Mouse (Mus musculus) bone marrow, adult 2 months (tissue): ENCODE measurements around the gene Aldh3b2.

ENCODE experiments used
- CTCF ChIP-seq: fragments of 200-500 bp; IDR thresholded peaks from 2 replicates; pipeline ENCODE4 v1.5.1; 2011; ENCODE audit warnings: low read length, control low read depth; ENCODE audit not compliant: control insufficient read depth, insufficient read depth
- POLR2A ChIP-seq: fragments of 200-500 bp; IDR thresholded peaks from 2 replicates; pipeline ENCODE4 v1.6.1; 2011; ENCODE audit warnings: low read depth, mild to moderate bottlenecking, control low read depth, low read length, borderline replicate concordance; ENCODE audit not compliant: control insufficient read depth

DNA sequence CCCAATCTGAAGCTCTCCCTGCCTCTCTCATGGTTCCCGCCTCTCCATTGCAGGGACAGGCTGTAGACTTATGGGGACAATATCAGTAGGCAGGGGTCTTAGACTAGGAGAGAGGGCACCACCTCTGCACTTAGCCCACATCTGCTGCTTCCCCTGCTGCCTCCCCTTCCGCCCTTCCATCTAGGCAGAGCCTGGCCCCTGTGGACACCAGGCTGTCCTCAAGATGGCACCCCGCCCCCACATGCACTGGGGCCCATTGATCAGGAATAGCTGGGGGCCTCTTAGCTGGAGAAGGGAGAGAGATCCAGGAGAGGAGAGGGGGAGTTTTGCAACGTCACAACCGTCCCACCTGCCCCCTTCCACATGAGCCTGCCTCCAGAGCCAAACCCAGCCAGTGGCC, 20.3 kb downstream of the Aldh3b2 start, which contains the start of gene Tbx10:
- TF ChIP-seq CTCF (no peak), POLR2A (no peak)
